Mouse (Mus musculus) embryonic facial prominence, embryonic 15.5 days (tissue): Measurements from ENCODE around the gene Pkn3. TPM values are rescaled to one million over a fixed set of nuclear protein-coding genes. Genes with fewer than 3 reads are reported as not detected.
A peak's percentile ranks its signal among the peaks of the same experiment; 100 is the strongest.
"Not testable (repeated sequence)": the region's sequence is repeated elsewhere in the genome, so short reads cannot be mapped to it uniquely, and the experiment has no call there.

Experiments used
- ATAC-seq: fragments of 200-750 bp; cut with Nextera tagmentation; 2 replicates; pipeline ENCODE4 v1.8.0; 2017; ENCODE audit warnings: low read depth, moderate TSS enrichment; ENCODE audit not compliant: insufficient number of reproducible peaks, low FRiP score, low TSS enrichment
- H3K27ac ChIP-seq: fragments of 300-500 bp; sonication (generic); replicated peaks from 2 replicates; pipeline ENCODE4 v1.5.1; 2015; ENCODE audit warnings: mild to moderate bottlenecking, inconsistent platforms
- H3K27me3 ChIP-seq: fragments of 300-500 bp; sonication (generic); 2 replicates; pipeline ENCODE4 v1.6.1; 2015; ENCODE audit warnings: inconsistent platforms
- H3K36me3 ChIP-seq: fragments of 300-500 bp; sonication (generic); 2 replicates; pipeline ENCODE4 v1.6.1; 2015; ENCODE audit warnings: mild to moderate bottlenecking, inconsistent platforms
- H3K4me1 ChIP-seq: fragments of 300-500 bp; sonication (generic); 2 replicates; pipeline ENCODE4 v1.6.1; 2015; ENCODE audit warnings: inconsistent platforms
- H3K4me2 ChIP-seq: fragments of 300-500 bp; sonication (generic); replicated peaks from 2 replicates; pipeline ENCODE4 v1.6.1; 2015; ENCODE audit warnings: mild to moderate bottlenecking, inconsistent platforms
- H3K4me3 ChIP-seq: fragments of 300-500 bp; sonication (generic); replicated peaks from 2 replicates; pipeline ENCODE4 v1.5.1; 2015; ENCODE audit warnings: mild to moderate bottlenecking, inconsistent platforms
- H3K9ac ChIP-seq: fragments of 300-500 bp; sonication (generic); 2 replicates; pipeline ENCODE4 v1.6.1; 2015; ENCODE audit warnings: inconsistent platforms
- H3K9me3 ChIP-seq: fragments of 300-500 bp; sonication (generic); replicated peaks from 2 replicates; pipeline ENCODE4 v1.6.1; 2016; ENCODE audit warnings: inconsistent platforms
- WGBS: fragments of 180-500 bp; shearing (Covaris S2); methylation state at CpG from one replicate; pipeline ENCODE4 v1.1.7; 2015; 5-methylcytosine and 5-hydroxymethylcytosine counted together
- polyA plus RNA-seq: library from polyadenylated mRNA; unstranded; fragments of >200 nt; fragmentation: Nextera tagmentation; extraction: Ambion mirVana; gene quantifications from 2 replicates; pipeline ENCODE4 v1.2.1, GENCODE M21; 2015

Gene Pkn3
- polyA plus RNA-seq, 1 experiment from 2014 or later = 8.2 TPM

DNA sequence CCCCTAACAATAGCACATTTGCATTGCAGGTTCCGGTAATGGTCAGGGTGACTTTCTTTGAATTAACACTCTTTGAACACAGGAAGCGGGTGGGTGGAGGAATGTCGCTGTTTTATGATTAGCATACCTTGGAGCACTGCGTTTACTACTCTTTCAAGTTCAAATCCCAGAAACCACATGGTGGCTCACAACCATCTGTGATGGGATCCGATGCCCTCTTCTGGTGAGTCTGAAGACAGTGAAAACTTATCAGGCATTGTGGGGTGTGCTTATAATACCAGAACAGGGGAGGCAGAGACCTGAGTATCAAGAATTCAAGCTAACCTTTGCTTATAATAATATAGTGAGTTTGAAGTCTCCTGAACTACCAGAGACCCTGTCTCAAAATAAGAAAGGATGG lies 53.8 kb downstream of the Pkn3 start:
- H3K9me3 ChIP-seq, H3K27ac ChIP-seq, H3K27me3 ChIP-seq, H3K9ac ChIP-seq, H3K4me3 ChIP-seq, H3K4me2 ChIP-seq, H3K36me3 ChIP-seq, ATAC-seq: not testable (repeated sequence)
- 49% methylated on average over 5 of the region's 5 CpGs for WGBS
- H3K4me1 ChIP-seq = peaks cover 25% of the 10 kb centered on the region

GRCm38 (mm10) chr2:30132801-30133612 lies 55.5 kb downstream of the Pkn3 start:
- no peaks in the 10 kb centered on the region for H3K9me3 ChIP-seq
- peak overlapping the region; percentile 35 for H3K9ac ChIP-seq
- peaks cover 29% of the 10 kb centered on the region for H3K4me1 ChIP-seq
- peak overlapping the region; percentile 85 for H3K4me2 ChIP-seq
- H3K27ac ChIP-seq = peak overlapping the region; percentile 88
- H3K4me3 ChIP-seq = peak overlapping the region; percentile 97
- ATAC-seq = no peak
- WGBS = 8% methylated on average over 16 of the region's 16 CpGs
- peaks cover 26% of the 10 kb centered on the region for H3K36me3 ChIP-seq
- no peaks in the 10 kb centered on the region for H3K27me3 ChIP-seq

GRCm38 (mm10) chr2:30133613-30134377 lies 56.3 kb downstream of the Pkn3 start, which contains the start of gene Tbc1d13:
TSS of gene Tbc1d13 (plus strand) at chr2:30133746.
- H3K9ac ChIP-seq = peak within 1 kb of the TSS; percentile 63
- peak within 1 kb of the TSS; percentile 97 for H3K4me3 ChIP-seq
- H3K27ac ChIP-seq = peak within 1 kb of the TSS; percentile 88
- H3K27me3 ChIP-seq = no peaks in the 10 kb centered on the region
- ATAC-seq = peak; percentile 94
- H3K4me2 ChIP-seq = peak within 1 kb of the TSS; percentile 85
- H3K36me3 ChIP-seq = peaks cover 33% of the 10 kb centered on the region
- under 1% methylated on average over 46 of the region's 46 CpGs for WGBS
- no peaks in the 10 kb centered on the region for H3K9me3 ChIP-seq
- H3K4me1 ChIP-seq = peaks cover 29% of the 10 kb centered on the region

GRCm38 (mm10) chr2:30134378-30134711 lies 56.9 kb downstream of the Pkn3 start:
- peak overlapping the region; percentile 97 for H3K4me3 ChIP-seq
- ATAC-seq = no peak
- H3K27ac ChIP-seq = peak overlapping the region; percentile 88
- peak overlapping the region; percentile 85 for H3K4me2 ChIP-seq
- peaks cover 29% of the 10 kb centered on the region for H3K4me1 ChIP-seq
- no peaks in the 10 kb centered on the region for H3K27me3 ChIP-seq
- H3K9ac ChIP-seq = peak overlapping the region; percentile 63
- peaks cover 36% of the 10 kb centered on the region for H3K36me3 ChIP-seq
- no peaks in the 10 kb centered on the region for H3K9me3 ChIP-seq
- 15% methylated on average over 6 of the region's 6 CpGs for WGBS

- WGBS = 54% methylated on average over 10 of the region's 10 CpGs
- H3K4me2 ChIP-seq = peak overlapping the region; percentile 85
- no peak for ATAC-seq
- peak overlapping the region; percentile 88; the same call in 1 of the 2 replicates for H3K27ac ChIP-seq
- no peaks in the 10 kb centered on the region for H3K9me3 ChIP-seq
- H3K36me3 ChIP-seq = peaks cover 37% of the 10 kb centered on the region
- H3K9ac ChIP-seq = peak overlapping the region; percentile 63; the same call in 1 of the 2 replicates
- peak overlapping the region; percentile 97 for H3K4me3 ChIP-seq
- H3K27me3 ChIP-seq = no peaks in the 10 kb centered on the region
- peaks cover 29% of the 10 kb centered on the region for H3K4me1 ChIP-seq
Measured at GRCm38 (mm10) chr2:30134928-30135620, 57.6 kb downstream of the Pkn3 start.

GRCm38 (mm10) chr2:30136458-30136857 lies 59.0 kb downstream of the Pkn3 start:
- Histone ChIP-seq H3K9ac (no peak overlapping the region), H3K4me1 (peaks cover 29% of the 10 kb centered on the region), H3K27me3 (no peaks in the 10 kb centered on the region), H3K36me3 (peaks cover 51% of the 10 kb centered on the region), H3K9me3 (no peaks in the 10 kb centered on the region), H3K4me2 (no peak overlapping the region), H3K27ac (no peak overlapping the region), H3K4me3 (no peak overlapping the region)
- 84% methylated on average over 10 of the region's 10 CpGs for WGBS
- no peak for ATAC-seq

GRCm38 (mm10) chr2:30140021-30140420 lies 62.5 kb downstream of the Pkn3 start:
- ATAC-seq, H3K9me3 ChIP-seq, H3K27me3 ChIP-seq, H3K27ac ChIP-seq, H3K4me3 ChIP-seq, H3K9ac ChIP-seq, H3K4me2 ChIP-seq: not testable (repeated sequence)
- Histone ChIP-seq H3K36me3 (peaks cover 86% of the 10 kb centered on the region), H3K4me1 (peaks cover 11% of the 10 kb centered on the region)
- 96% methylated on average over 4 of the region's 4 CpGs for WGBS

Other genes with a start within 250 kb of the Pkn3 start
- 50.1 and 57.3 TPM in 2 replicates for gene Cercam, start 208.5 kb upstream of the Pkn3 start, polyA plus RNA-seq
- 59.8 and 74.3 TPM in 2 replicates for gene Odf2, start 188.5 kb upstream of the Pkn3 start, polyA plus RNA-seq
- 59.5 and 63.5 TPM in 2 replicates for gene Gle1, start 142.3 kb upstream of the Pkn3 start, polyA plus RNA-seq
- 85.8 and 99.0 TPM in 2 replicates for gene Sptan1, start 112.1 kb upstream of the Pkn3 start, polyA plus RNA-seq
- gene Wdr34, start 28.8 kb upstream of the Pkn3 start, polyA plus RNA-seq = 45.5 and 46.9 TPM in 2 replicates
- 351 and 370 TPM in 2 replicates for gene Set, start 20.3 kb upstream of the Pkn3 start, polyA plus RNA-seq
- 25.2 and 30.0 TPM in 2 replicates for gene Zdhhc12, start 16.0 kb downstream of the Pkn3 start, polyA plus RNA-seq
- gene Zer1, start 46.9 kb downstream of the Pkn3 start, polyA plus RNA-seq = 9.3 and 10.1 TPM in 2 replicates
- 6.9 and 9.3 TPM in 2 replicates for gene Tbc1d13, start 56.1 kb downstream of the Pkn3 start, polyA plus RNA-seq
- gene Endog, start 93.8 kb downstream of the Pkn3 start, polyA plus RNA-seq = 17.7 and 18.9 TPM in 2 replicates
- gene Spout1, start 100.8 kb downstream of the Pkn3 start, polyA plus RNA-seq = 75.8 and 77.2 TPM in 2 replicates
- 14.7 and 15.5 TPM in 2 replicates for gene Kyat1, start 128.2 kb downstream of the Pkn3 start, polyA plus RNA-seq
- 41.1 and 42.9 TPM in 2 replicates for gene Lrrc8a, start 160.0 kb downstream of the Pkn3 start, polyA plus RNA-seq
- gene Gm28035, start 162.9 kb downstream of the Pkn3 start, polyA plus RNA-seq = 0.09 and 0.16 TPM in 2 replicates
- gene Phyhd1, start 188.5 kb downstream of the Pkn3 start, polyA plus RNA-seq = 5.0 and 6.0 TPM in 2 replicates
- gene Gm28038, start 203.4 kb downstream of the Pkn3 start, polyA plus RNA-seq = not detected in 2 replicates
- gene Dolk, start 208.7 kb downstream of the Pkn3 start, polyA plus RNA-seq = 31.4 and 31.7 TPM in 2 replicates
- gene Nup188, start 208.7 kb downstream of the Pkn3 start, polyA plus RNA-seq = 29.0 and 34.3 TPM in 2 replicates